Mouse (Mus musculus) cerebellum, postnatal 14 days (tissue): ENCODE data around the gene Gm45208.

ENCODE experiments used
- DNase-seq, 2 experiments: peaks; one replicate each; pipeline ENCODE4 v3.0.0; 2021; ENCODE audit warnings: mixed read lengths in 2 of 2

Gm45208 gene

GRCm38 (mm10) chrX:7775501-7776205, 53.6 kb downstream of the Gm45208 start:
- DNase-seq, result no peak

GRCm38 (mm10) chrX:7776329-7777082, 54.5 kb downstream of the Gm45208 start:
- DNase-seq, result peak; percentile 77 to 83

- no peak for DNase-seq
Observed at GRCm38 (mm10) chrX:7778450-7779244, 56.6 kb downstream of the Gm45208 start.

- DNase-seq, result no peak
Observed at GRCm38 (mm10) chrX:7779294-7779693, 57.2 kb downstream of the Gm45208 start.
